Mouse (Mus musculus) cerebellum, adult 2 months (tissue): Measurements from ENCODE around the gene Oas1d.
"Not testable (repeated sequence)": the region's sequence is repeated elsewhere in the genome, so short reads cannot be mapped to it uniquely, and the experiment has no call there.

Experiments used
- CTCF ChIP-seq: fragments of 200-500 bp; IDR thresholded peaks from 2 replicates; pipeline ENCODE4 v1.5.1; 2011; ENCODE audit warnings: low read depth, mild to moderate bottlenecking, control low read depth, low read length, moderate library complexity, borderline replicate concordance; ENCODE audit not compliant: insufficient read depth
- POLR2A ChIP-seq: fragments of 200-500 bp; IDR thresholded peaks from 2 replicates; pipeline ENCODE4 v1.6.1; 2011; ENCODE audit warnings: low read length, control low read depth, borderline replicate concordance; ENCODE audit not compliant: insufficient read depth

GRCm38 (mm10) chr5:120877407-120877806 lies 36.9 kb upstream of the Oas1d start:
- TF ChIP-seq CTCF, POLR2A: not testable (repeated sequence)
